Mouse (Mus musculus) CH12.LX (cell line): ENCODE results near the gene Dgkd.

Experiments used
- CHD1 ChIP-seq: IDR thresholded peaks from 2 replicates; pipeline ENCODE4 v1.6.1; 2012; ENCODE audit warnings: low read depth, low read length, improper control_type of control experiment, inconsistent platforms
- CTCF ChIP-seq, 2 experiments: IDR thresholded peaks in 1 of 2; conservative IDR thresholded peaks in 1 of 2; 2 replicates each; pipeline ENCODE4 v1.5.1; 2011 to 2012; ENCODE audit warnings: low read depth in 2 of 2, low read length in 2 of 2, improper control_type of control experiment in 1 of 2, inconsistent platforms in 1 of 2, mild to moderate bottlenecking in 1 of 2, moderate library complexity in 1 of 2
- E2F4 ChIP-seq: IDR thresholded peaks from 2 replicates; pipeline ENCODE4 v1.6.1; 2011; ENCODE audit warnings: low read depth, low read length, improper control_type of control experiment; ENCODE audit not compliant: insufficient replicate concordance
- EP300 ChIP-seq: IDR thresholded peaks from 2 replicates; pipeline ENCODE4 v1.6.1; 2011; ENCODE audit warnings: low read length, improper control_type of control experiment
- HCFC1 ChIP-seq: IDR thresholded peaks from 2 replicates; pipeline ENCODE4 v1.6.1; 2012; ENCODE audit warnings: low read depth, mild to moderate bottlenecking, inconsistent platforms, low read length, improper control_type of control experiment
- MAX ChIP-seq: IDR thresholded peaks from 2 replicates; pipeline ENCODE4 v1.6.1; 2011; ENCODE audit warnings: low read length, improper control_type of control experiment
- MXI1 ChIP-seq: IDR thresholded peaks from 2 replicates; pipeline ENCODE4 v1.6.1; 2011; ENCODE audit warnings: mild to moderate bottlenecking, low read depth, low read length, improper control_type of control experiment
- POLR2A ChIP-seq: IDR thresholded peaks from 2 replicates; pipeline ENCODE4 v1.6.1; 2011; ENCODE audit warnings: low read depth, mild to moderate bottlenecking, improper control_type of control experiment, low read length
- USF1 ChIP-seq: IDR thresholded peaks from 2 replicates; pipeline ENCODE4 v1.6.1; 2014; ENCODE audit warnings: low read depth, mild to moderate bottlenecking, inconsistent platforms, low read length, improper control_type of control experiment
- ZC3H11A ChIP-seq: IDR thresholded peaks from 2 replicates; pipeline ENCODE4 v1.6.1; 2012; ENCODE audit warnings: low read depth, mild to moderate bottlenecking, inconsistent platforms, low read length, improper control_type of control experiment
- ZMIZ1 ChIP-seq: IDR thresholded peaks from 2 replicates; pipeline ENCODE4 v1.6.1; 2012; ENCODE audit warnings: low read depth, mild to moderate bottlenecking, inconsistent platforms, low read length, improper control_type of control experiment
- ZNF384 ChIP-seq: IDR thresholded peaks from 2 replicates; pipeline ENCODE4 v1.6.1; 2012; ENCODE audit warnings: low read depth, low read length, improper control_type of control experiment, inconsistent platforms

DNA sequence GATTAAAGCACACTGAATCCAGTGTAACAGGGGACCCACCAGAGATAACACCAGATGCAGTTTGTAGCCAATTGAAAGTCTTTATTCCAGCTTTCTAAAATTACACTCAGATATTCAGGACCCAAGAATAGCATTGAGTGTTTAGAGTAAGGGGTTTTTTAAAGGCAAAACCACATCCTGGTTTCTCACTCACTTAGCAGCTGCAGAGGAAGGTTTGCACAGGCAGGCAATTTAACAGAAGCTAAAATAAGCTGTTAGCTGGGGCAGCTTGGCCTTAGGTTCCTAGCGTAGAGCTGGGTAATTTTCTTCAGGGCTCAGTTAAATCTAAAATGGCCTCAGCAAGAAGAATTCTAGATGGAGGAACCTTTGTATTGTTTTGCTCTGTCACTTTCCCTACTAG, 13.6 kb downstream of the Dgkd start:
- no peak for TF ChIP-seq CTCF (conservative IDR thresholded peaks at IDR 0.05 in 1 of 2, IDR thresholded peaks at IDR 0.05 in 1 of 2; ENCODE audit: low read depth in 2 of 2, low read length in 2 of 2)
- TF ChIP-seq ZMIZ1, result no peak
- TF ChIP-seq POLR2A, result no peak
- no peak for TF ChIP-seq USF1
- TF ChIP-seq HCFC1, result peak; percentile 38
- TF ChIP-seq ZNF384, result peak; percentile 59
- no peak for TF ChIP-seq CHD1
- TF ChIP-seq ZC3H11A, result no peak; the same call in 1 of the 2 replicates
- TF ChIP-seq MXI1, result no peak
- no peak for TF ChIP-seq E2F4
- 0 out of 2 replicates have a peak, but pooled peaks have one; percentile 60 for TF ChIP-seq MAX
- peak; percentile 94 for TF ChIP-seq EP300
